Mouse (Mus musculus) c-Kit-positive CD71-positive TER-119-positive erythroid progenitor cells, embryonic 14.5 days (primary cell): ENCODE data around the gene Zfp444.
A peak's percentile ranks its signal among the peaks of the same experiment; 100 is the strongest.
"Not testable (repeated sequence)": the region's sequence is repeated elsewhere in the genome, so short reads cannot be mapped to it uniquely, and the experiment has no call there.

Source experiments
- DNase-seq: peaks from one replicate; pipeline ENCODE4 v3.0.0-alpha.2; 2013; ENCODE audit warnings: low spot score

The Zfp444 gene

DNA sequence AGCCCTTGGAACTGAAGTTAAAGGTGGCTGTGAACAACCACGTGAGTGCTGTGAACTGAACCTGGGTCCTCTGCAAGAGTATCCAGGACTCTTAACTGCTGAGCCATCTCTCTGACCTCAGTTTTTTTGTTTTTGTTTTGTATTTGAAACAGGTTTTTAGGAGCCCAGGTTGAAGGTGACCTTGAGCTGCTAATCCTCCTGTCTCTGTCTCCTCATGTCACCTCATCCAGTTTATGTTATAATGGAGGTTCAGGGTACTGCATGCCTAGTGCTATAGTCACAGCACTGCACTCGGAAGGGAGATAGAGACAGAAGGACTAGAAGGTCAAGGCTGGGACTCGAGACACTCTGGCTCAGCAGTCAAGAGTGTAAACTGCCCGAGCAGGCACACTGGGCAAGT lies 9.9 kb upstream of the Zfp444 start:
- no peak for DNase-seq

DNA sequence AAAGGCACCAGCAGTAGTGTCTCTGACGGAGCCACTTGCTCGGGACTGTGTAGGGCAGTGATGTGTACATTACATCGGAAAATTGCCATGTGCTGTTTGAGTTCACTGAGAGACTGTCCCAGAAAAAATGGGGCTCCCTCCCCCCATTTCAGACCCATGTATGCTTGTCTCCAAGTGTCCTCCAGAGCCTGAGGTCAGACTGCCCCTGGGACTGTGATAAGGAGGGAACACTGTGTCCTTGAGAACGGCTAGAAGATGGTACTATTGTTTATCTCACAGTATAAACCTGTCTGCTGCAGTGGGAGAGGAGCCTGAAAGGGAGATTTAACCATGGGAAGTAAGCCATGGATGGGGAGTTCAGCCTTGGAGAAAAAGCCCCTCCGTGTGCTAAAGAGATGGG lies 7.4 kb upstream of the Zfp444 start:
- no peak for DNase-seq

DNA sequence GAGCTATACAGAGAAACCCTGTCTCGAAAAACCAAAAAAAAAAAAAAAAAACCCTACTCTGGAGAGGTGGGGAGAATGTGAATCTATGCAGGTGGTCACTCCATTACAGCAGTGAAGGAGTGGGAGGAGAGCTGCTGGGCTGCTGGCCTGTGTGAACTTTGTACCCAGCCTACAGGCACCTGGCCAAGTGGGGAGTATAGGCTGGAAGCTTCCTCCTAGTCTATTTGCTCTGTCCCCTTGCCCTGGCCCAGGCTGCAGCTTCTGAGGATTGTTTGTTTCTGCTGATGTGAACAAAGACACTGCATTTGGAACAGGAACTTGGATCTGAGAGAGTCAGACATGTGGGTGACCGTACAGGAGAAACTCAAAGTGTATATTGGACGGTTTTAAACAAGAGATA lies 2.6 kb upstream of the Zfp444 start:
- no peak for DNase-seq

DNA sequence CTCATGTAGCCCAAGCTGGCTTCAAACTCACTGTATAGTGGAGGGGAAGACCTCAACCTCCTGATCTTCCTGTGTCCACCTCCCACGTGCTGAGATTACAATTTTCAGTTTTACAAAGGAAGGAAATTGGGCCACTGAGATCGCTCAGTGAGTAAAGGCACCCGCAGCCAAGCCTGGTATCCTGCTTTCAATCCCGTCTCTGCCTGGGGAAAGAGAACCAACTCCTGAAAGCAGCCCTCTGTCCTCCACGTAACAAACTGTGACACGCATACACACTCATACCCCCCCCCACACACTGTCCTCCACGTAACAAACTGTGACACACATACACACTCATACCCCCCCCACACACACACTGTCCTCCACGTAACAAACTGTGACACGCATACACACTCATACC lies 1.6 kb upstream of the Zfp444 start:
- no peak for DNase-seq

DNA sequence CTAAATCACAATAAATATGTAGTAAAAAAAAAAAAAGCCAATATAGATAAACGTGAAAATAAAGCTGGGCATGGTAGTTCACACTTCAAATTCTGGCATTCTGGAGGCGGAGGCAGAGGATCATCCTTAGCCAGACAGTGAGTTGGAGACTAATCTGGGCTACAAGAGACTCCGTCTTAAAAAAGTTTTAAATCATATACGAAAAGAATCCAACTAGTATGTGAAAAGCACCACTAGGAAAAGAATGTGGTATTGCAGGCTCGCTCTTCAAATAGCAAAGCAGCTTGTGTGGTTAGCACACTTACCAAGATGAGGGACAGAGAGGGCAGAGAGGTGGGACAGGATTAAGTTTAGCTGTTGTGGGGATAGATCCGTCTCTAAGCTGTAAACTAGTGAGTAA lies 1.2 kb upstream of the Zfp444 start:
- DNase-seq = no peak

DNA sequence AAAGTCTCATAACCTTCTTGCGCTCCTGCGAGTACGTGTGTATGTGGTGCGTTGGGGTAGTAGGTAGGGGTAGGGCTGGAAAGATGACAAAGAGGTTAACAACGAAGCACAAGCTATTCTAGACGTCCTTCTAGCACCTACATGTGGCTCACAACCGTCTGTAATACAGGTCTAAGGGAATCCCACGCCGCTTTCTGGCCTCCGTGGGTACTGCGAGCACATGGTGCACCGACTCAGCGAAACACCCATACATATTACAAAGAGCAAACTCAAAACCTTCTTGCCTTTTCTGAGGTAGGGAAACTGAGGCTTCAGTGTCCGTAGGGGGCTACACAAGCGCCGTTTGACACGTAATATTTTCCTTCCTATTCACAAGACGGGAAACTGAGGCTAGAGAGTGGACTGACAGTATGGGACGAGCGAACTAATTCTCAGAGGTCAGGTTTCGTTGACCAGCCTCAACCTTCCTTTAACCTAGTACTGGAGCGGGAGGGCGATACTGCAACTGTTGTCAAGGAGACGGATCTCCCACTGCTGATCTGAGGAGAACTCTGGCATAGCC lies 501 bp upstream of the Zfp444 start:
- DNase-seq = peak; percentile 52

DNA sequence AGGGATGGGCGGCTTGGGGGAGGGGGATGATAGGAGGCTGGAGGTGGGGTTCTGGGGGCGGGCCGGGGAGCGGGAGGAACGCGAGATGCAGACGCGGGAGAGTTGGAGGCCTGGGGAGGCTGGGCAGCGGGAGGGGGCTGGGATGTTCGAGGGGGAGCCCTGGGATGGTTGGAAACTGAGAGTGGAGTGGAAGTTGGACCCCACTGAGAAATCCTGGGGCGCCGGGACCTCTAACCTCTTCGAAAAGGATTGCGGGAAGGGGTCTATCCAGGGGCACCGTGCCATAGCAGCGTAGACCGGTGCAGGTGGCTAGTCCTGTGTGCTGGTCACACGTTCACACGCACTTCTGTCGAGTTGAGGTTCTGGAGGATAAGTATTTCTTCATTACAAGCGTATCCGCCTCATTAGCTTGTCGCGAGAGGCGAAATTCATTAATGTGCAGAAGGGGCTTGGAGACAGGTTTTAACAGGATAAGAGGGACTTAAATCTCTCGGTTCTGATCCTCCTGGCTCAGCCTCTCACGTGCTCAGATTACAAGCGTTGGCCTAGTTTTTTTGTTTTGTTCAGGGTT lies 733 bp downstream of the Zfp444 start:
- peak; percentile 19 for DNase-seq

DNA sequence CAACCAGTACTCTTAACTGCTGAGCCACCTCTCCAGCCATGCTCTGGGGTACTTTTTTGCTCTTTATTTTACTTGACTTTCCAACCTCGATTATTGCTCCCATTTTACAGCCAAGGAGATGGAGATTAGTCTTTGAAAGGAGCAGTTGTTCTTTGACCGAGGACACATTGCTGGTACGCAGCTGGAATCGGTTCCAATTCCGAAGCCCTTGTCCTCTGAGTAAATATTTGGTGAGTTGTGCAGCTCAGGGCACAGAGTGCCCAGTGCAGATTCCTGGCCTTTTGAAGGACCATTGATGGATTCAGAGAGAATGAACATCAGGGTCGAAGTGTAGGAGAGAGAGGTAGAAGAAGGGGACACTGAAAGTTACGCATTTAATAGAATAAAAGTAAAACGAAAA lies 1.8 kb downstream of the Zfp444 start:
- DNase-seq = no peak

DNA sequence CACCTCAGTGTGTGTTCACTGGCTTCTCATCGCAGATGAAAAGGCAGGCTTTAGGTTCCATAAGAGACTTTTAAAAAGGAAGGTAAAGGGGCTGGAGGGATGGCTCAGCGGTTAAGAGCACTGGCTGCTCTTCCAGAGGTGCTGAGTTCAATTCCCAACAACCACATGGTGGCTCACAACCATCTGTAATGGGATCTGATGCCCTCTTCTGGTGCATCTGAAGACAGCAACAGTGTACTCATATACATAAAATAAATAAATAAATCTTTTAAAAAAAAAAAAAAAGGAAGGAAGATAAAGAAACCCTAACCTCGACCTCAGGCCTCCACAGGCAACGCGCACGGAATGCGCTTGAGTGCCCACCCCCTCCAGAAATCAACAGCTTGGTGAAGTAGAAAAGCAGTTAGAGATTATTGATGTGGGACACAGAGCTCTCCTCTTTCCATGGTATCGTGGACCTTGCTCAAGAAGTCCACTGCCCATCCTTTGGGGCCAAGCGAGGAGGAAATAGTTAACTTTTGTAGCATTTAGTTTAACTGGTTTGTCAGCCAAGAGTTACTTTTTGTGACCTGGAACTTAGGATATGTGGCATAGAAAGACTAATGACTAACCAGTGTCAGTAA lies 2.5 kb downstream of the Zfp444 start:
- DNase-seq = not testable (repeated sequence)

DNA sequence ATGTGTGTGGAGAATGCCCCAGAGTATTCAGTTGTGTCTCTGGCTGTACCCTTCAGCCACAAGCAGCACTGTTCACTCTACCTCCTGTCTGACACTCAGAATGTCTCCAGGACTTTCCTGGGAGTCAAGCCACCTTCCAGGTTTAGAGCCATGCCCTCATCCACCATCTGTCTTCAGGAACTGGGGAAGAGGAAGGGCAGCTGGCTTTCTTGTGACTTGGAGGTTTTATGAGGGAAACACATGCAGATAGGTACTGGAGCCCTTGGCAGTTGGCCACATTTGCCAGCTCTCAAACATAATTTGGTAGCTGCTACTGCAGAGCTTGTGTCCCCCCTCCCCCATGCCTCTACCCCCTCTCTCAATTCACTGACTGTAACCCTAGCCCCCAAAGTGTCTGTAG lies 7.0 kb downstream of the Zfp444 start:
- DNase-seq = no peak

DNA sequence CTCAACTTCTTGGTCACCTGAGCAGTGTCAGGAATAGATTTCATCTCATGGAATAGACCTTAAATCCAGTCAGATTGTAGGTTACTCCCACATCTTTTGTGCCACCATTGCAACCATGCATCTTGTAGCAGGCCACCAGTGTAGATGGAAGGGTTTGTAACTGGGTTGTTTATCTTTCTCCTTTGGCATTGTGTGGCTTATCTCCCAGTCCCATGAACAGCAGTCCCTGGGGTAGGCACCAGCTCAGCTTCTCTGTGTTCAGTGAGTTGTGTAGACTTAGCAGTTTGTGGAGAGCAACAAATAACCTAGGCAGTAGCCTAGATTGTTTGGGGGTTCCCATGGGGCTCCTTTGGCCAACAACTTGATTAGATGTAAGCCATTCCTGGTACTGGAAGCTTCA lies 10.9 kb downstream of the Zfp444 start:
- DNase-seq = no peak

DNA sequence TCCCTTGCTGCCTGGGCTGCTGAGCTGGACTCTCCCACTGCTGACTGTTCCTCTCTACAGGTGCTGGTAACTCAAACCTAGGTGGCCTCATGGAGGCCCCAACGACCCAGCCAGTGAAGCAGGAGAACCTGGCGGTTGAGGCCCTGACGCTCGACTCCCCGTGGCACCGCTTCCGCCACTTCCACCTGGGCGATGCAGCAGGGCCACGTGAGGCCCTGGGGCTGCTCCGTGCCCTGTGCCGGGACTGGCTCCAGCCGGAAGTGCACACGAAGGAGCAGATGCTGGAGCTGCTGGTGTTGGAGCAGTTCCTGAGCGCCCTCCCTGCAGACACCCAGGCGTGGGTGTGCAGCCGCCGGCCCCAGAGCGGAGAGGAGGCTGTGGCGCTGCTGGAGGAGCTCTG lies 11.8 kb downstream of the Zfp444 start:
- DNase-seq = no peak

DNA sequence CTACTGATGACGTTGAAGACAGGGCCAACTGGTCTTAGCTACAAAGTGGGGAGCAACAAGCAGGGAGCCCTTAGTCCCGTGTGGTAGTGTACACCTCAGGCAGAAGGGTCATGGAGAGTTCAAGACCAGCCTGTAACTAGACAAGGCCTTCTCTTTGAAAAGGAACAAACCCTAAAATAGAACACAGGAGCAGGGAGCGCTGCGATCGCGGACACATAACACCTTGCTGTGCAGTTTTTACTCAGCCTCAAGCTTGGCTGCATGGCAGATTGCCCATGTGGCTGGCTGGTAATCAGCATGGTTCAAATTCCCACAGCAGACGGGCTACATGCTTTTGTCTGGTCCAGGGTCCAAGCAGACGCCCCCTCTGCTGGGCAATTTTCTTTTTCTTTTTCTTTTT lies 12.5 kb downstream of the Zfp444 start:
- DNase-seq = no peak

DNA sequence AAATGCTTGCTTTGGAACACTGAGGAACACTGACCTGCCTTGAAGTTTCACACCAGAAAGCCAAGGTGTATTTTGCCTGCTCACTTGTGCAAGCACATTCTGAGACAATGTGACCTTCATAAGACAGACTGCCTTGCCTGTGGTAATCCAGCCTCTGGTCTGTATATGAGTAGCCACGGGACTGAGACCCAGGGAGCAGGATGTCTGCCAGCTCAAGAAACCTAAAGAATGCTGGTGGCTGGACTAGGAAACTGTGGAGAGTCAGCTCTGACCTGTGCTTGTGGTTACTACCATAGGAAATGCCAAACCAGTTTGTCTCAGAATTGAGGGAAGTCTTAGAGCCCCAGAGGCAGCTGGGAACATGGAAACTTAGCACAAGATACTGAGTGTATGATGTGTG lies 13.4 kb downstream of the Zfp444 start:
- no peak for DNase-seq

DNA sequence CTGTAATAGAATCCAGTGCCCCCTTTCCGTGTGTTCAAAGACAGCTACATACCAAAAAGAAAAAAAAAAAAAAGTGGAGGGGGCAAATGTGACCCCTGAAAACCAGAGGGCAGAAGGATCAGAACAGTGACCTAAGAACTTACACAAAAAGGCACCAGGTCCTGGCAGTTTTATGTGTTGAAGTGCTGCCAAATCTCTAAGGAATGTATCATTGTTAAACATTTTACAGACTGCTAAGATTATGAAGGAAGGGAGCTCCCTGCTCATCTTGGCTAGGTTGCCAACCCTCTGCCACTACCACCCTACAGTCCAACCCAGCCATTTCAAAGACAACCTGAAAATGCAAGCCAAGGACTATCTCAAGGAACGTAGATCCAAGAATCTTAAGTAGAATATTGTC lies 14.2 kb downstream of the Zfp444 start:
- DNase-seq = no peak

DNA sequence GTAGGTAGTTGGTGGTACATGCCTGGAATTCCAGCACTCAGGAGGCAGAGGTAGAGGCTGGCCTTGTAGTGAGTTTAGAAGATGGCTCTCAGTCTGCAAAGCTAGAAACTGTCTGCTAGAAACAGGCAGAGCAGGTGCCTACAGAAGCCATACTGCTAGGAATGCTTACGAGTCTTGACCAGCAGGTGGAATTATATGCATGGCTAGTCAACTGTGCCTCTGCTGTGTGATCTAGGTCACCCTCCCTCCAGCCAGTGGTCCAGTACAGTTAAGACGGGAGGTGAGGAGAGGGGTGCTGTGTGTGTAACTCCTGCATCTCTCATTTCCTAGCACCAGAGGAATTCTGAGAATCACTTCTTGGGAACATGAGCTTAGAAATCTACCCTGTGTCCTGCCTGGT lies 14.7 kb downstream of the Zfp444 start:
- no peak for DNase-seq

DNA sequence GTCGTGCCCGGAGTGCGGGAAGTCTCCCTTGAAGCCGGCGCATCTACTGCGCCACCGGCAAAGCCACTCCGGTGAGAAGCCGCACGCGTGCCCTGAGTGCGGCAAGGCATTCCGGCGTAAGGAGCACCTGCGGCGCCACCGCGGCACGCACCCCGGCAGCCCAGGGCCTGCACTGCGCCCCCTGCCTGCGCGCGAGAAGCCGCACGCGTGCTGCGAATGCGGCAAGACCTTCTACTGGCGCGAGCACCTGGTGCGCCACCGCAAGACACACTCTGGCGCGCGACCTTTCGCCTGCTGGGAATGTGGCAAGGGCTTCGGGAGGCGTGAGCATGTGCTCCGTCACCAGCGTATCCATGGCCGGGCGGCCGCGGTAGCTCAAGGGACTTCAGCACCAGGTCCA lies 17.5 kb downstream of the Zfp444 start:
- no peak for DNase-seq

DNA sequence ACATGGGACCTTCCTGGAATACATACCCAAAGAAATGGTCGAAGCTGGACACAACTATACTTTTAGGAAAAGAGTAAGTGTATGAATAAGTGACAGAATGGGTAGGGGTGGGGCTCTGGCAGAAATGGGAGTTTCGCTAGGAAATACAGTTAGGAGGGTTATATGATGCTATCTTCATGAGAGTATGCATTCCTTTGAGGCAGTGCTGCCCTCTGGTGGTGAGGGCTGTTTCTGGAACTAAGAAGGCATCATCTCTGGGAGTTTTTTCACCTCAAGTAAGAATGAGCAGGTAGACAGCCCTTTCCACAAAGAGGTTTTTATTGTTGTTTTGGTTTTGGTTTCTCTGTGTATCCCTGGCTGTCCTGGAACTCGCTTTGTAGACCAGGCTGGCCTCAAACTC lies 19.4 kb downstream of the Zfp444 start:
- peak; percentile 70 for DNase-seq

DNA sequence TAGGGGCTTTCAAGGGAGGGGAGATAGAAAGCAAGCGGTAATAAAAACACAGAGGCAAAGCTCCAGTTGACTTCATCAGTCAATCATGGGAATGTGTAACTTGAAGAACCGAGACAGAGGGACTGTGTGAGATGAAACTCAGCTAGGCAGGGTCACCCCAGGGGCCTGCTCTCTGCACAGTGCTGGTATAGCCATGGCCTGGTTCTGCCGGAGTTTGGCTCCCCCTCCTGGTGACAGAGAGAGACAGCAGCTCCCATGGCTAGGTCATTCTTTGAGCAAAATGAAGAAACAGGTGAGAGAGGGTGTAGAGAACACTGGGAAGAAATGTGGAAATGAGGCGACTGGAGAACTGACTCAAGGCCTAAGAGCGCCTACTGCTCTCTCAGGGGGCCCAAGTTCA lies 22.1 kb downstream of the Zfp444 start:
- peak; percentile 40 for DNase-seq

DNA sequence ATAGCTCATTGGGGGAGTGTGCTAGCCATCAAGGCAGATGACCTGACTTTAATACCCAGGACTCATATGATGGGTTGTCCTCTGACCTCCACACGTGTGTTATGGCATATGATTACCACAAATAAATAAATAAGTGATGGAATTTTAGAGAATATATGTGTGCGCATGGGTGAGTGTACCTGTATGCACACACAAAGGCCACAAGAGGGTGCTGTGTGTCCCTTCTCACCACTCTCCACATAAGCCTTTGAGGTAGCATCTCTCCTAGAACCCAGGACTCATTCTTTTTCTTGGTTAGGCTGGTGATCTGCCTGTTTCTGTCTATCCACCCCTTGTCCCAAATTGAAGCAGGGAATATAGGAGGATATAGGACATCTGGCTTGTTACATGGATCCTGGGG lies 23.8 kb downstream of the Zfp444 start:
- no peak for DNase-seq

DNA sequence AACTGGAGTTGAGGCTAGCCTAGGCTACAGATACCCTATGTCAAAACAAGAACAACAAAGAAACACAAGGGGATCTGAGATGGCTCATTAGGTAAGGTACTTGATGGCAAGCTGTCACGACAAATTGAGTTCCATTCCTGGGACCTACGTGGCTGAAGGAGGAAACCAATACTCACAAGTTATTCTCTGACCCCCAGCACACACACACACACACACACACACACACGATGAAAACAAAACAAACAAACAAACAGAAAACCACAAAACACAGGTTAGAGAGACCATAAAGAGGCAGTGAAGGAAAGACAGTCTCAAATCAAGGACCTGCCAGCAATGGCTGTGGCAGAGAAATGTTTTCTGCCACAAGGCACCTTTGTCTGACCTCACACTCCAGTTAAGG lies 24.8 kb downstream of the Zfp444 start, which contains the start of gene Galp:
TSS of gene Galp (plus strand) at position 301 of the 400 bp plus-strand sequence.
- DNase-seq = no peak

DNA sequence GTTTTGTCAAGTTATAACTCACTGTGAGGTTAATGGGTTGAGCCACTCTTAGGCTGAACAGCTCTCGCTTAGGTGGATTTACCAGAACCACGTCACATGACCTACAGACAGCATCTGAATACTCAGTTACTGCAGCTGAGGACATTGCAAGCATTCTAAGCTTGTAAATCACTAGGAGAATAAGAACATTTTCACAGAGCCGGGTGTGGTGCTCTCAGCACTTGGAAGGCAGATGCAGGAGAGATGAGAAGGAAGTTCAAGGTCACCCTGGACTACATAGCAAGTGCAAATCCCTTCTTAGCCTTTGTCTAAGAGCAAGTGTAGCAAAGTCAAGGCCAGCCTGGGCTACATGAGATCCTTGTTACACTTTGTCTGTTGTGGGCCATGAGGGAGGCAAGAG lies 32.2 kb downstream of the Zfp444 start:
- DNase-seq = no peak

DNA sequence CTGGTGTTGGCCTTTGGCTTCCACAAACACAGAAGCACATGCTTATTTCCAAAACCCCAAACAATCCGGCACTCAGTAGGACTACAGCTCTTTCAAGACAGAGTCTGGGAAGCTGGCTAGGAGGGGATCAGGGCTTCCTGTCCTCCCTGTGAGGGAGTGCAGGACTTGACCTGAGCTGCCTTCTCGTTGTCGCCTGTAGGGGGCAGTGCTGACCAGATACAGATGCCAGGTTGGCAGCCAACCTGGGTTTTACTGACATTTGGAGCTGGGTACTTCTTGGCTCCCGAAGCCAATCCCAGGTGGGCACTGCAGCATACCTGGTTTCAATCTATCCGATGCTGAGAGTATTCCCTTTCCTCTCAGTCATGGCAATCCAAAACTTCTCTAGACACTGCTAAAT lies 41.1 kb downstream of the Zfp444 start:
- DNase-seq = peak; percentile 13

DNA sequence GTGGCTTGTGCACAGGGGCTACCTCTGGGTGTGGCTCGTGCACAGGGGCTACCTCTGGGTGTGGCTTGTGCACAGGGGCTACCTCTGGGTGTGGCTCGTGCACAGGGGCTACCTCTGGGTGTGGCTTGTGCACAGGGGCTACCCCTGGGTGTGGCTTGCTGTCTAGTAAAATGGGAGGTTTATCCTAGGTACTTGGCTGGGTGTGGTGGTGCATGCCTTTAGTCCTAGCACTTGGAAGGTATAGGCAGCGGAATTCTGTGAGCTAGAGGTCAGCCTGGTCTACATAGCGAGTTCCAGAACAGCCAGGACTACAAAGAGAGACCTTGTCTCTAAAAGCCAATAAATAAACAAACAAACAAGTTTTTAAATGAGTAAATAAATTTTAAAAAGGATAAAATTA lies 42.7 kb downstream of the Zfp444 start:
- not testable (repeated sequence) for DNase-seq
